Mouse (Mus musculus) erythroblast, embryonic 14.5 days (primary cell): Measurements from ENCODE around the gene Rara.

Source experiments
- GATA1 ChIP-seq: IDR thresholded peaks from 2 replicates; pipeline ENCODE4 v1.6.1; 2012; ENCODE audit warnings: low read length, inconsistent platforms, mixed read lengths
- TAL1 ChIP-seq: IDR thresholded peaks from 3 replicates; pipeline ENCODE4 v1.6.1; 2012; ENCODE audit warnings: low read length, inconsistent platforms, mixed read lengths

GRCm38 (mm10) chr11:98936170-98936569, 8.6 kb downstream of the Rara start:
- TF ChIP-seq TAL1, result no peak
- TF ChIP-seq GATA1, result no peak
